Mouse (Mus musculus) right cerebral cortex, postnatal 25 days (tissue): ENCODE results near the gene Abcg1.

ENCODE experiments used
- DNase-seq: peaks from one replicate; pipeline ENCODE4 v3.0.0; 2022

Abcg1 gene

DNA sequence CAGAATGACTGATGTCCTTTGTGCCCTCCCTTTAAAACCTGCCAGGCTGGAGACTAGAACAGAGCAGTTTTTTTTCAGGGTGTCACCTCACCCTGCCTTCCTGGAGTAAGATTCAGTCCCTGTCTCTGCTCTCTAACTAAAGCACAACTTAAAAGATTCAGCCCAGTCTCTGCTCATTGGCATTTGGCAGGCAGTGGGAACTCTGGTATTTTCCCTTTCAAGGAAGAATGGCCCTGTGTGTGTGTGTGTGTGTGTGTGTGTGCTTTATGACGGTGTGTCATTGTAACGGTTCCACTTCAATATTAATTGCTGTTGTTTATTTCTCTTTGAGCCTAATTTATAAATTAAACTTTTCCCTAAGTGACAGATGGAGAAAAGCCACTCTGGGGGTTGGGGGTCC is 14.7 kb upstream of the Abcg1 start:
- DNase-seq = no peak

DNA sequence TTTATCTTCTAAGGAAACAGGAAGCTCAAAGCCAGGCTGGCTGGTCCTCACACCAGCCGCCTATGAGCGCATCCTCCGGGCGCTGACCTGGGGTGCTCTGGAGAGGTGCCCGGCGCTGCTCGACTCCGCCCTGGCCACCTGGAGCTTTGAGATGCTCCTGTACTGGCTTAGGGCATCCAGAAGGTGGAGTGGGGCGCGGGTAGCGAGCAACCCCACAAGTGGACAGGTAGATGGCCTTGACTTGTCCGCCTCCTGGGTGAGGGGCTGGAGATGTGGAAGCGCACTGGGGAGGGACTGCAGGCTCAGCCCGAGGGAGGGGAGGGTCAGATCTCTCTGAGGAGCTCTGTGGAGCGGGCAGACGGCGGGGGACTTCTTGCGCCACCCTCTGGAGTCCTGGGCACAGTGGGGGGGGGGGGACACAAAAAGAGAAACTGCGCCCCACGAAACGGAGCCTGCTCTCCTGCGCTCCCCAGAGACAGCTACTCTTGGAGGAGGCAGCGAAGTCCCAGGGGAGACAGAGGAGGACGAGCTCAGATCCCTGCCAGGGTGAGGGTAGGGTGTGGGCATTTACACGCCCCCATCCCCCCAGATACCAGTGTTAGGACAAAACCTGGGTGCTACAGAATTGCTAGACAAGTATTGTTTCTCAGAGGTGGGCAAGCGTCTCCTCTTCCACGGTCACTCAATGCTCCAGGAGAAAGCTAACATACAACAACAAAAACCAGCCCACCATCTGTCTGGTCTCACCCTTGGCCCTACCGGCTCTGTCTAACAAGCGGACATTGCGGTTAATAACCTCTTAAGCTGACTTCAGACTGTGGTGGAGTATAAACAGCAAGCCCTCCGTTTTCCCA is 643 bp downstream of the Abcg1 start:
- DNase-seq = peak; percentile 48

DNA sequence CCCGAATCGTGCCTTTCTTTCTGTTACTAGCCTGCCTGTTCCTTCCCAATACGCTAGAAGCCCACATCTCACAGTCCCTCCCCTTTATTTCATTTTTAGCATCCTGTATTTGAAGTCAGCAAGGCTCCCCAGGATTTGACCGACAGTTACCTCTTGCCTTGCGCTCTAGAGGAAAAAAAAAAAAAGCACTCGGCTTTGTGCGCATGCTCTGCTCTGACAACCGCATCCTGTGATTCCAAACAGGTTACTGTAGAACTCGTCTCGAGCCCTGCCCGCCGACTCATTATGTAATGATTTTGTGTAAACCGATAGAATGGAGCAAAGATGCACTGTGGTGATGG is 1.2 kb downstream of the Abcg1 start:
- peak; percentile 76 for DNase-seq

- DNase-seq = no peak
These were observed 2.7 kb downstream of the Abcg1 start for GRCm38 (mm10) chr17:31060196-31060587.

DNA sequence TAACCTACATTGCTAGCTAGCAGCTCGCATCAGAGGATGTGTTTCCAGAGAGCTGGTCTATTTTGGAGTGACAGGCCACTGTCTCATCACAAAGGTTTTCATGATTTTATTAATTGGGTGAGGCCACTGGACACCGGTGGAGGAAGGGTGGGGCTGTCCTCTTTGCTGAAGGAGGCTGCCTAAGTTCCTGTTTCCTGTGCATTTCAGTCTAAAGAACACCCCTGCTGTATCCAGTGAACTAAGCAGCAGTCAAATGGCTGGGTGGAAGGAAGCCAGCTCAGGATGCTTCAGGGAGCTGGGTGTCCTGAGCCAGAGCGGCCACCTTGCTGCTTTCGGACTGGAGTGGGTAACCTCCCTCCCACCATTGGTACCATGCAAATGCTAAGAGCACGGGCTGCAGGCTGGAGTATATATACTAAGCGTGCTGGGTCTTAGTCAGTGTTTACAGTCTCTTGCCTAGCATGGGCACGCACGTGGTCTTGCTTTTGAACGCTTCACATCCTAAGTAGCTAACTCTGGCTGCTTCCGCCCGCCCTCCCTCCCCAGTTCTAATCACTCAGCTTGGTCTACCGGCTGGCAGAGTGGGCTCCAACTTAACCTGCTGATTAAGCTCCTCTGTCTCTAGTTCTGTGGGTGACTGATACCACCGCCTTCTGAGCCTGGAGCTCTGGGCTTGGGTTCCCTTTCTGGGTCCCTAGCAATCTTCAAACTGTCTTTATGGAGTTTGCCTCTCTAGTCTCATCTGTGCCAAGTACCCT is 3.3 kb downstream of the Abcg1 start:
- no peak for DNase-seq

DNA sequence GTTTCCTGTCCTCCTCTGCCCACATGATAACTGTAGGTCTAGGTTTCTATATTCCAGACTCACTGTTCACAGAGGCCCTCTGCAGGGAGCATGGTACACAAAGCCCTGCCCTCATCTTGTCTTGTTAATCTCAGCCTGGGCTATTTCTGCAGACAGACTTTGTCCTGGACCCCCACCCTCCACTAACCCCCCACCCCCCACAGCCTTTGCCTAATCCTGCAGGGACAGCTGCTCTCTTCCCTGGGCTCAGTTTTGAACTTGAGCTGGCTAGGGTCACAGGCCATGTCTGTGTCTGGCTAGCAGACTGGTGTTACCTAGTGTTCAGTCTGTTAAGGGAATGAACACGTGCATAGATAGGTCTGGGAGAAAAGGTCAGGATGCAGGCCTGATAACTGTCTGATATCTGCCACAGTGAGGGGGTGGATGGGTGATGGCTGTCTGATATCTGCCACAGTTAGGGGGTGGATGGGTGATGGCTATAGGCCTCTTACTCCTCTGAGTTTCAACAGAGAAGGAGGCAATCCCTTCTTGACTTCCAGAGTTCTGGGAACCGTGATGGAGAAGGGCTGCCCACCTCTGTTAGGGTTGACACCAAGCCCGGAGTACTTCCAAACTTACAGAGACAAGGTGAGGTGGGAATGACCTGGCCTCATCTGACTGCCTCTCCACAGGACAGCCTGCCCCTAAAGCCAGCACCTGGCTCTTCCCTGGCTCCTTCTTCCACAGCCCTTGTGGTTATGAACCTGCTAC is 4.0 kb downstream of the Abcg1 start:
- DNase-seq = no peak

GRCm38 (mm10) chr17:31066058-31066457 is 8.6 kb downstream of the Abcg1 start:
- no peak for DNase-seq

GRCm38 (mm10) chr17:31067051-31067450 is 9.6 kb downstream of the Abcg1 start:
- no peak for DNase-seq

DNA sequence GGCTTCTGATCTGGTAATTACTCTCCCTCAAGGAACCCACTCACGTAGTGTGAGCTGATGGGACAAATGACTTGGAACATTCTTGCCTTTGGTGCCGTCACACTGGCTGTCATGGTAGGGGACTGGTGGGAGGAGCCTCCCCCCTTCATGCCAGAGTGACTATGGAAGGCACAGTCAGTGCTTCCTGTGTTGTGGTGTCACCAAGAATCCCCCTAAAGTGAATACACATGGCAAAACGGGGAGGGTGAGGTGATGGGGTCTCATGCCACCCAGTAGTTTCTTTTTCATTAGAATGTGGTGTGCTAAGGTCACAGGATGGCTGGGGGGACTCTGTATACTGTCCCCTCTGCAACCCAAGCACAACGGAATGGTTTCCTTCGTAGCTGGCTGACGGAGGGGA is 11.6 kb downstream of the Abcg1 start:
- DNase-seq = no peak

- no peak for DNase-seq
These were observed 12.4 kb downstream of the Abcg1 start for GRCm38 (mm10) chr17:31069845-31070244.

GRCm38 (mm10) chr17:31070403-31071185 is 13.1 kb downstream of the Abcg1 start:
- DNase-seq = no peak

GRCm38 (mm10) chr17:31071421-31072301 is 14.2 kb downstream of the Abcg1 start:
- no peak for DNase-seq

DNA sequence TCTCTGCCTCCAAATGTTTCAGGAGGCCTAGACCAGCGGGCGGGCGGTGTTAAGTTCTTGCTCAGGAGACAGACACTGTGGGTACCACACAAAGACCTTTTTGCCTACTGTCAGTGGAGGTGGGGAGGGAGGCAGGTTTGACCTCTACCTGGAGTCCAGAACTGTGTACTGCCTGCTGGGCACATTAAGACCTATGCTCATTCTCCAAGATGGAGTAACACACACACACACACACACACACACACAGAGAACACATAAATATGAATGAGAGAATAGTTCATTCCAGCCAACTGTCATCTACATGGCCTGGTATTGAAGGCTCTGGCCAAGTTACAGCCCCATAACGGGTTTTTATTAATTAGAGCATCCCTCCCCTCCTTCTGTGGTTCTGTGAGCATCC is 15.4 kb downstream of the Abcg1 start:
- DNase-seq = no peak

DNA sequence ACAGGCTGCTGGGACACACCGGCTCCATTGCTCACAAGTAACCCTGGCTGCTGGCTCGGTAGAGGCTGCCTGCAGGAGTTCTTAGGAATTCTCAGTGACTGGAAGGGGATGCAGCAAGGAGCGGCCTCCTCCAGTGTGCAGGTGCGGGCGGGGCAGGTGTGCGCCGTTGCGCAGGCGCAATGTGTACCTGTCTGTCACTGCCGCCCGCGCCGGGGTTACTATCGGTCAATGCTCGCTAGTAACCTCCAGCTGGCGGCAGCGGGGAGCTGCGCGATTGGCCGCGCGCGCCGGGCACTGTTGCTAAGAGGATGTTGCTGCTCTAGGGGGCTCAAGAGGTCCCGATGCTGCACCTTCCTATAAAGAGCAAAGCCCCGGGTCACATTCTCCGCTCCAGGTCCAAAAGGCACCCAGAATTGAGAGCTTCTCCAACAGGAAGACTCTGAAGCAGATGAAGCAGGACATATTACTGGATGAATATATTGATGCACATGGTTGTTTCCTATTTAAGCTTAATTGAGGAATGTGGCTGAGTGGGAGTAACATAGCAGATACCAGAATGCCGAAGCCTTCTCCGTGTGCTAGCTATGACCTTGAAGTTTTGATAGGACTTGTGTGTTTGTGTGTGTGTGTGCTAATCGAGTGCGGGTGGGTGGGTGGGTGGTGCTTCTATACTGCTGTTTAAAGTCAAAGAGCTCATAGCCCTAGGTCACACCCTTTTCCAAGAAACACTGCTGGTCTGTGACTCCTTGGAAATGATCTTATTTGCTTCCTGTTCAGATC is 16.0 kb downstream of the Abcg1 start:
- peak; percentile 84 for DNase-seq

- no peak for DNase-seq
These were observed 16.6 kb downstream of the Abcg1 start for GRCm38 (mm10) chr17:31074053-31074590.

DNA sequence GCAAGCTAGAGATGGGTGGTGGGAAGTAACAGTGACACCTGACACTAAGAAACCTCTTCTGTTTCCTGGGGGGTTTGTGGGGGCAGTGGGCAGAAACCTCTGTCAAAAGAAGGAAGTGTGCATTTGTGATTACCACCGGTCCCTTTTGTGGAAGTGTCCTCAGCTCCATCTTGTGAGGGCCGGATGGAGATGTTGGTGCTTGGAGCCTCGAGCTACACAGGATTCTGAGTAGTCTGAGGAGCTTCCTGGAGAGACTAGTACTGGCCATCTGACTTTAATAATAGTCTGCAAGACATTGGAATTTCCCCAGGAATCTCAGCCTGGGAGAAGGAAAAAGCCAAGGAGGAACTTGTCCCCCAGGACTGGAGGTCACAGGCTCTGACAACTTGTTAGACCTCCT is 17.2 kb downstream of the Abcg1 start:
- DNase-seq = no peak

DNA sequence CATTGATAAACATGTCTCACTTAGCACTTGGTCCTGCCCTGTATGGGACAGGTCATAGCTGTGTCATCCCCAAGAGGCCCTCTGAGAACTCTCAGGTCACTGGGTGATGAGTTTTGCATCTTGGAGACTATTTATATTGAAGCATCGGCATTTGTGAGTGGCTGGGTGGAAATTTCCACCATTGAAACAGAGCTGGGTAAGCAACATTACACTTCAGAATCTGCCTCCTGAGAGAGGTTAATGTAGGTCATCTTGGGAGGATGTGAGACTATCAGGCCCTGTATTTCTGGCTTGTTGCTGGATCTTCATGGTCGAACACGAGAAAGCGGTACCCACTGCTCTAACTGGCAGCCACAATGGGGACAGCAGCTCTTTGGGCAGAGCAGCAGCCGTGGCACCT is 18.0 kb downstream of the Abcg1 start:
- DNase-seq = no peak

GRCm38 (mm10) chr17:31077561-31077960 is 20.1 kb downstream of the Abcg1 start:
- no peak for DNase-seq

DNA sequence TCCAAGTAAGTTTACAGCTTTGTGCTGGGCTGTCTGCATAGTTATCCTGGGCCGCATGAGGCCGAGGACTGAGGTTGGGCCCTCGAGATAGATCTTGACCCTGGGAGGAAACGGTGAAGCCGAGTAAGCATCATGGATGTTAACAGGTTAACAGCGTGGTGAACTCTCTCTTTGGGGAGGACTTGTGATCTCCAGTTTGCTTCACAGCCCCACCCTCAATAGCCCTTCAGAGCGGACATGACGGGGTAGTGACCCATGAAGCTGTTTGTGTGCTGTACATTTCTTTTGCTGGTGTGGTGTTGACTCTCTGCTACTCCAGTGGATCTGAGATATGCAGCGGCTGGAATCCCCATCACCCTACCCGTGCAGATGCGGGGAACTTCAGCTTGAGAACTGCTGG is 21.1 kb downstream of the Abcg1 start:
- DNase-seq = no peak

DNA sequence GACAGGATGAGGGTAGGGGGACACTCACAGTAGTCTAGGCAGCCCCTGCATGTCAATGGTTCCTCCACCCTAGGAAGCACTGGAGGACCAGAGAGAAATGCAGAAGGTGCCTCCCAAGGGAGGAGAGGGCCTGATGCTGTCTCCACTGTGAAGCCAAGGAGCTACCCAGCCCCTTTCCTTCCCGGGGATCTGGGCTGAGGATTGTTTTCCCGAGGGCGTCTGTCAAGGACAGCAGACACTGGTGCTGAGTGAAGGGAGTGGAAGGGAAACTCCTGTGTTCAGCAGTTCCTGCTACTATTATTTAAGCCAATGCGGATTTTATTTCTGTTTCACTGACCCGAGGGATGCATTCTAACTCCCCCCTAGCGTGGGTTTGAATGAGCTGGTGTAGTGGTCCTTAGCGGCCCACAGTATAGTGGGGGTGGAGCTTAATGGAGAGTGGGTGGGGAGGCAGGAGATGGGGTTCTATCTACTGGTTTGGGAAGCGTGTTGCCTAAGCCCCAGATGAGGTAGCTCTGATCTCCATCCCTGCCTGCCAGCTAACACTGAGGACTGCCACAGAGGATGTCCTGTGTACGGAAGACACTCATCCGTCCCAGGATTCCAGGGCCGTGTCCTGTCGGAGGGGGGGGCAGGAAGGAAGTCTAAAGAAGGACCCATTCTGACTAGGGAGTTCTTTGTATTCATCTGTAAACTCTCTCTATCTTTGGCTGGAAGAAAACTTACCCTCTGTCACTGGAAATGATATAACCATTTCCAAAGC is 21.8 kb downstream of the Abcg1 start:
- DNase-seq = no peak
